Mouse (Mus musculus): ENCODE data around the gene Uncx. TPM values are rescaled to one million over a fixed set of nuclear protein-coding genes. Genes with fewer than 3 reads are reported as not detected.
A peak's percentile ranks its signal among the peaks of the same experiment; 100 is the strongest.
"Not testable (repeated sequence)": the region's sequence is repeated elsewhere in the genome, so short reads cannot be mapped to it uniquely, and the experiment has no call there.

Gene Uncx
- total and polyA plus RNA-seq, 3 experiments = not detected

DNA sequence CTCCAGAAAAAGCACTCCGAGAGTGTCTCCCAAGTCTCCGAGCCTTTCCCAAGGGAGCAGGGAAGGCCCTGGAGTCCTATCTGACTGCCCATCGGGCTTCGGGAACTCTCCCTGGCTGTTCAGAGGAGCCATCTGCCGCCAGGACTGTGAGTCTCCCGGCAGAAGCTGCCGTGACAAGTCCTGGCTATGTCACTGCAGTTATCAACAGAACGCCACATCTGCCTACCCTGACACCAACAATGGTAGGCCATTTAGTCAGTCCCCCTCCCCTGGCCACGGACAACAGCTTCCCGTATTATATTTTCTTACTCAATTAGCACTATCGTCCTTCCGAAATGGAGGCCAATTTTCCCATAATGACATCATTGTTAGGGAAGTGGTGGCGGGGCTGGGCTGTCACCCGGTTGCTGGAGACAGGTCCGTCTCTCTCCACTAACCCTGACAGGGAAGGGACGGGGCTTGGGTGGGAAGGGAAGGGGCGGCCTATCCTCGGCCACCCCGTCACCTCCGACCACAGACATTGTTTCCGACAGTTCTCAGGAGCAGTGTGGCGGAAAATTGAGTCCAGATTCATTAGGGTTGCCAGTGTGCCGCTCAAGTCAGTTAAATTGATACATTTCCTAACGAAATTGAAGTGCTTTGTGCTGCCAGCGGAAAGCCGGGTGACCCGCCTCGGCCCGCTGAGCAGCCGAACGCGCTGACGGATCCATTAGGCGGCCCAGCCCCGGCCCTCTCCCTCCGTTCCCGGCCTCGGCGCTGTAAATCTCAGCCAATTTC is 41.9 kb downstream of the Uncx start (continued):
- TF ChIP-seq MAFK (IDR thresholded peaks at IDR 0.05; ENCODE audit: insufficient replicate concordance, low read length) = no peak

DNA sequence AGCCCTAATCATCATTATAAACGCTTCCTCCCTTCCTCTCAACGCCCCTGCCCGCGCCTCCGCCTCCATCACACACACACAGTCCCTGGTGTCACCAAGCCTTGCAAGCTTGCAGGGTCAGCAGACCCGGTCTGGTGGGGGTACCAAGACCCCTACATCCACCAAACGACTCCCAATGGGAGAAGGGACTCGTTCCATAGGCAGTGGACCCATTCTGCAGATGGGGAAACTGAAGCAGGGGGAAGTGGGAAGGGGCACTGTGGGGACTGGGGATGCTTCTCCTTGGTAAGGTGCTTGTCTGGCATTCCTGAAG is 42.4 kb downstream of the Uncx start:
- Histone ChIP-seq H3K4me1 (ENCODE audit: control insufficient read depth in 1 of 2, insufficient read depth in 2 of 2) (peaks cover 0 to 12% of the 10 kb centered on the region in 2 experiments; a peak in 2 of 4 replicates), H3K27ac (ENCODE audit: insufficient read depth, low read depth) (no peak overlapping the region), H3K27me3 (replicated peaks) (peaks cover 42% of the 10 kb centered on the region), H3K9ac (ENCODE audit: insufficient read depth, low read depth) (no peak overlapping the region), H3K79me2 (replicated peaks; ENCODE audit: control insufficient read depth, extremely low read depth, insufficient read depth, poor library complexity, severe bottlenecking) (no peaks in the 10 kb centered on the region), H3K4me2 (ENCODE audit: insufficient read depth, low read depth, poor library complexity, severe bottlenecking) (no peak overlapping the region), H3K9me3 (replicated peaks; ENCODE audit: low read length) (peaks cover 9% of the 10 kb centered on the region), H3K4me3 (replicated peaks in 1 of 3; ENCODE audit: low read depth in 2 of 3, low read length in 2 of 3, poor library complexity in 1 of 3) (no peak overlapping the region), H3K36me3 (replicated peaks in 1 of 2; ENCODE audit: control insufficient read depth in 1 of 2, insufficient read depth in 1 of 2, low read length in 1 of 2) (no peaks in the 10 kb centered on the region)
- no peak for DNase-seq (ENCODE audit: extremely low read depth)
- dilution Hi-C loops (cut with MboI; ENCODE audit: extremely low pct_ligation_motif_present, extremely low pct_unique_long_range_greater_than_20kb, low sequenced_read_pairs) (no loop called here), in situ Hi-C loops (cut with MboI; ENCODE audit: low pct_ligation_motif_present, low pct_unique_long_range_greater_than_20kb, low sequenced_read_pairs) (no loop called here)
- TF ChIP-seq BHLHE40 (IDR thresholded peaks at IDR 0.05; ENCODE audit: low read depth, low read length) (no peak), KAT2A (IDR thresholded peaks at IDR 0.05; ENCODE audit: insufficient replicate concordance, low read length) (no peak), E2F4 (IDR thresholded peaks at IDR 0.05; ENCODE audit: insufficient replicate concordance, low read depth, low read length) (no peak), ETS1 (conservative IDR thresholded peaks at IDR 0.05; ENCODE audit: low read depth, low read length) (no peak), POLR2A (IDR thresholded peaks at IDR 0.05; ENCODE audit: low read depth, low read length) (no peak), TCF12 (IDR thresholded peaks at IDR 0.05; ENCODE audit: low read depth, low read length) (no peak), HCFC1 (IDR thresholded peaks at IDR 0.05; ENCODE audit: low read depth, low read length) (no peak), MAX (IDR thresholded peaks at IDR 0.05; ENCODE audit: low read length) (no peak), JUND (conservative IDR thresholded peaks at IDR 0.05; ENCODE audit: low read depth, low read length) (no peak), CHD2 (IDR thresholded peaks at IDR 0.05; ENCODE audit: low read length) (no peak), GABPA (IDR thresholded peaks at IDR 0.05; ENCODE audit: insufficient replicate concordance, low read depth, low read length) (no peak), UBTF (IDR thresholded peaks at IDR 0.05; ENCODE audit: low read depth, low read length) (no peak), EP300 (IDR thresholded peaks at IDR 0.05; ENCODE audit: low read length) (no peak), ZNF384 (IDR thresholded peaks at IDR 0.05; ENCODE audit: low read depth, low read length) (no peak), MXI1 (IDR thresholded peaks at IDR 0.05; ENCODE audit: low read depth, low read length) (no peak), MYC (IDR thresholded peaks at IDR 0.05; ENCODE audit: low read depth, low read length) (no peak), SMC3 (IDR thresholded peaks at IDR 0.05; ENCODE audit: low read depth, low read length) (no peak)

DNA sequence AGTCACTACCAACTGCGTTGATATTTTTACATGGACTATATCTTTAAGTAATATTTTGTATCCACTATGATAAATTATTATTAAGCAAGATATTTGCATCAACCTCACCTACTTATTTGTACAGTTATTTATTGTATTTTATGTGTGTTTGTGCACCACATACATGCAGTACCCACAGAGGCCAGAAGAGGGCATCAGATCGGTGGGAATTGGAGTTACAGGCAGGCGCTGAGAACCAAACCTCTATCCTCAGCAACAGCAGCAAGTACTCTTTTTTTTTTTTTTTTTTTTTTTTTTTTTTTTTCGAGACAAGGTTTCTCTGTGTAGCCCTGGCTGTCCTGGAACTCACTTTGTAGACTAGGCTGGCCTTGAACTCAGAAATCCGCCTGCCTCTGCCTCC is 44.2 kb downstream of the Uncx start:
- dilution Hi-C loops (cut with MboI; ENCODE audit: extremely low pct_ligation_motif_present, extremely low pct_unique_long_range_greater_than_20kb, low sequenced_read_pairs); H3K4me3 ChIP-seq (replicated peaks in 1 of 3; ENCODE audit: low read depth in 2 of 3, low read length in 2 of 3, poor library complexity in 1 of 3); H3K36me3 ChIP-seq (replicated peaks in 1 of 2; ENCODE audit: control insufficient read depth in 1 of 2, insufficient read depth in 1 of 2, low read length in 1 of 2); H3K4me1 ChIP-seq (ENCODE audit: control insufficient read depth in 1 of 2, insufficient read depth in 2 of 2); H3K79me2 ChIP-seq (replicated peaks; ENCODE audit: control insufficient read depth, extremely low read depth, insufficient read depth, poor library complexity, severe bottlenecking); DNase-seq (ENCODE audit: extremely low read depth); H3K9ac ChIP-seq (ENCODE audit: insufficient read depth, low read depth); H3K27ac ChIP-seq (ENCODE audit: insufficient read depth, low read depth); H3K4me2 ChIP-seq (ENCODE audit: insufficient read depth, low read depth, poor library complexity, severe bottlenecking); H3K9me3 ChIP-seq (replicated peaks; ENCODE audit: low read length); in situ Hi-C loops (cut with MboI; ENCODE audit: low pct_ligation_motif_present, low pct_unique_long_range_greater_than_20kb, low sequenced_read_pairs): not testable (repeated sequence)
- peaks cover 43% of the 10 kb centered on the region for H3K27me3 ChIP-seq (replicated peaks)

DNA sequence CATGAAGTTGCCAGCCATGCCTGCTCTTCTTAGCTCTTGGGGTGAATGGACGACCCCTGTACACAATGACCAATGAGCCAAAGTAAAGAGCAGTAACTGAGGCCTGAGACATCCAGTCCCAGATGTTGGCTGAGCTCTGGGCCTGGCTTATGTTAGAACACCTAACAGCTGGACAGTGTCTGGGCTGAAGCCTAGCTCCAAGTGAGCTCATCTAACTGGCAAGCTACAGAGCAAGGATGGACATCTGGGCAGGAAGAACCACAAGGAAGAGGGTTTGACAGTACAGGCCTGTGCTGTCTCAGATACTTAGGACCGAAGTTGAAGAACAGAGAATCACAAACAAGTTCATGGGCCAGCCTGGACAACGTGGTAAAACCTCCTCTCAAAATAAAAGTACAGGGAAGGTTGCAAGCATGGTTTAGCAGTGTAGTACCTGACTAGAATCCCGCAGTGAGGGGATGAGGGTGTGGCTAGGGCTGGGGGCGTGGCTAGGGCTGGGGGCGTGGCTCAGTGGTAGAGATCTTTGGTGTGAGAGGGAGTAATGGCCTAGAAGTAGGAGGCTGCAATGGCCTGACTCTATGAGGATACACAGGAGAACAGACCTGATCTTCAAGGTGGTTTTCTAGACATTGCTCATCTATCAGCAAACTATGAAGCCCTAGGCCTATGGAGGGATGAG is 47.5 kb downstream of the Uncx start:
- H3K79me2 ChIP-seq (replicated peaks; ENCODE audit: control insufficient read depth, extremely low read depth, insufficient read depth, poor library complexity, severe bottlenecking); H3K4me2 ChIP-seq (ENCODE audit: insufficient read depth, low read depth, poor library complexity, severe bottlenecking); H3K9ac ChIP-seq (ENCODE audit: insufficient read depth, low read depth); H3K4me3 ChIP-seq (replicated peaks in 1 of 3; ENCODE audit: low read depth in 2 of 3, low read length in 2 of 3, poor library complexity in 1 of 3); H3K27ac ChIP-seq (ENCODE audit: insufficient read depth, low read depth); H3K36me3 ChIP-seq (replicated peaks in 1 of 2; ENCODE audit: control insufficient read depth in 1 of 2, insufficient read depth in 1 of 2, low read length in 1 of 2); H3K4me1 ChIP-seq (ENCODE audit: control insufficient read depth in 1 of 2, insufficient read depth in 2 of 2); H3K9me3 ChIP-seq (replicated peaks; ENCODE audit: low read length); dilution Hi-C loops (cut with MboI; ENCODE audit: extremely low pct_ligation_motif_present, extremely low pct_unique_long_range_greater_than_20kb, low sequenced_read_pairs): not testable (repeated sequence)
- DNase-seq (ENCODE audit: extremely low read depth) = peak; percentile 18
- peaks cover 43% of the 10 kb centered on the region for H3K27me3 ChIP-seq (replicated peaks)
- in situ Hi-C loops (cut with MboI; ENCODE audit: low pct_ligation_motif_present, low pct_unique_long_range_greater_than_20kb, low sequenced_read_pairs) = loop anchor here (10.0 kb wide), 1 partner anchor 54 kb away; no protein-coding TSS in a partner anchor

All from CH12.LX (cell line).